Mouse (Mus musculus): Measurements from ENCODE around the gene Podxl2. TPM values are rescaled to one million over a fixed set of nuclear protein-coding genes. Genes with fewer than 3 reads are reported as not detected.

The Podxl2 gene
- polyA plus RNA-seq, 1 experiment from 2014 or later, result 525 TPM

GRCm38 (mm10) chr6:88803957-88804695 is 70.7 kb downstream of the Podxl2 start:
- Histone ChIP-seq H3K4me2 (replicated peaks) (no peak overlapping the region), H3K4me1 (replicated peaks; ENCODE audit: control insufficient read depth, insufficient read depth, low read length) (no peaks in the 10 kb centered on the region), H3K4me3 (replicated peaks; ENCODE audit: low read length) (no peak overlapping the region), H3K9me3 (ENCODE audit: control insufficient read depth, low read length) (no peaks in the 10 kb centered on the region), H3K36me3 (replicated peaks; ENCODE audit: control insufficient read depth, insufficient read depth) (no peaks in the 10 kb centered on the region), H3K27ac (no peak overlapping the region), H3K27me3 (ENCODE audit: control insufficient read depth, insufficient read depth, low read length) (no peaks in the 10 kb centered on the region), H3K9ac (no peak overlapping the region)
- ATAC-seq (ENCODE audit: low FRiP score) (no peak), DNase-seq (ENCODE audit: low spot score) (no peak)
- 92% methylated on average over 4 of the region's 4 CpGs for WGBS

GRCm38 (mm10) chr6:88803051-88803450 is 71.8 kb downstream of the Podxl2 start:
- no peak for ATAC-seq (ENCODE audit: low FRiP score)
- H3K9me3 ChIP-seq (ENCODE audit: control insufficient read depth, low read length), result no peaks in the 10 kb centered on the region
- no peak overlapping the region for H3K9ac ChIP-seq
- no peak overlapping the region for H3K27ac ChIP-seq
- H3K4me1 ChIP-seq (replicated peaks; ENCODE audit: control insufficient read depth, insufficient read depth, low read length), result no peaks in the 10 kb centered on the region
- no peaks in the 10 kb centered on the region for H3K36me3 ChIP-seq (replicated peaks; ENCODE audit: control insufficient read depth, insufficient read depth)
- DNase-seq (ENCODE audit: low spot score), result no peak
- H3K4me3 ChIP-seq (replicated peaks; ENCODE audit: low read length), result no peak overlapping the region
- H3K27me3 ChIP-seq (ENCODE audit: control insufficient read depth, insufficient read depth, low read length), result no peaks in the 10 kb centered on the region
- 91% methylated on average over 7 of the region's 7 CpGs for WGBS
- H3K4me2 ChIP-seq (replicated peaks), result no peak overlapping the region

- H3K4me3 ChIP-seq (replicated peaks; ENCODE audit: low read length), result no peak overlapping the region
- H3K4me2 ChIP-seq (replicated peaks), result no peak overlapping the region
- H3K27ac ChIP-seq, result no peak overlapping the region
- H3K9me3 ChIP-seq (ENCODE audit: control insufficient read depth, low read length), result no peaks in the 10 kb centered on the region
- no peaks in the 10 kb centered on the region for H3K27me3 ChIP-seq (ENCODE audit: control insufficient read depth, insufficient read depth, low read length)
- H3K9ac ChIP-seq, result no peak overlapping the region
- no peaks in the 10 kb centered on the region for H3K36me3 ChIP-seq (replicated peaks; ENCODE audit: control insufficient read depth, insufficient read depth)
- DNase-seq (ENCODE audit: low spot score), result no peak
- no peak for ATAC-seq (ENCODE audit: low FRiP score)
- WGBS, result 59% methylated on average over 3 of the region's 3 CpGs
- H3K4me1 ChIP-seq (replicated peaks; ENCODE audit: control insufficient read depth, insufficient read depth, low read length), result no peaks in the 10 kb centered on the region
These were observed 74.1 kb downstream of the Podxl2 start for GRCm38 (mm10) chr6:88800735-88801134.

- no peak for DNase-seq (ENCODE audit: low spot score)
- ATAC-seq (ENCODE audit: low FRiP score), result no peak
- 85% methylated on average over 7 of the region's 7 CpGs for WGBS
- no peak overlapping the region for H3K4me3 ChIP-seq (replicated peaks; ENCODE audit: low read length)
- H3K27ac ChIP-seq, result no peak overlapping the region
- no peaks in the 10 kb centered on the region for H3K4me1 ChIP-seq (replicated peaks; ENCODE audit: control insufficient read depth, insufficient read depth, low read length)
- H3K27me3 ChIP-seq (ENCODE audit: control insufficient read depth, insufficient read depth, low read length), result no peaks in the 10 kb centered on the region
- H3K4me2 ChIP-seq (replicated peaks), result no peak overlapping the region
- no peak overlapping the region for H3K9ac ChIP-seq
- no peaks in the 10 kb centered on the region for H3K9me3 ChIP-seq (ENCODE audit: control insufficient read depth, low read length)
- H3K36me3 ChIP-seq (replicated peaks; ENCODE audit: control insufficient read depth, insufficient read depth), result no peaks in the 10 kb centered on the region
These were observed 74.7 kb downstream of the Podxl2 start for GRCm38 (mm10) chr6:88800191-88800590.

- ATAC-seq (ENCODE audit: low FRiP score) (no peak), DNase-seq (ENCODE audit: low spot score) (no peak)
- H3K9me3 ChIP-seq (ENCODE audit: control insufficient read depth, low read length), result no peaks in the 10 kb centered on the region
- no peak overlapping the region for H3K27ac ChIP-seq
- H3K27me3 ChIP-seq (ENCODE audit: control insufficient read depth, insufficient read depth, low read length), result no peaks in the 10 kb centered on the region
- H3K4me2 ChIP-seq (replicated peaks), result no peak overlapping the region
- WGBS, result 60% methylated on average over 14 of the region's 14 CpGs
- H3K4me3 ChIP-seq (replicated peaks; ENCODE audit: low read length), result no peak overlapping the region
- no peaks in the 10 kb centered on the region for H3K36me3 ChIP-seq (replicated peaks; ENCODE audit: control insufficient read depth, insufficient read depth)
- no peak overlapping the region for H3K9ac ChIP-seq
- H3K4me1 ChIP-seq (replicated peaks; ENCODE audit: control insufficient read depth, insufficient read depth, low read length), result peaks cover 27% of the 10 kb centered on the region
These were observed 80.3 kb downstream of the Podxl2 start for GRCm38 (mm10) chr6:88794561-88794971.

- H3K4me2 ChIP-seq (replicated peaks), result no peak overlapping the region
- H3K27ac ChIP-seq, result no peak overlapping the region
- H3K9me3 ChIP-seq (ENCODE audit: control insufficient read depth, low read length), result no peaks in the 10 kb centered on the region
- H3K4me1 ChIP-seq (replicated peaks; ENCODE audit: control insufficient read depth, insufficient read depth, low read length), result peaks cover 27% of the 10 kb centered on the region
- WGBS, result 66% methylated on average over 13 of the region's 13 CpGs
- no peaks in the 10 kb centered on the region for H3K27me3 ChIP-seq (ENCODE audit: control insufficient read depth, insufficient read depth, low read length)
- no peaks in the 10 kb centered on the region for H3K36me3 ChIP-seq (replicated peaks; ENCODE audit: control insufficient read depth, insufficient read depth)
- no peak for ATAC-seq (ENCODE audit: low FRiP score)
- no peak overlapping the region for H3K4me3 ChIP-seq (replicated peaks; ENCODE audit: low read length)
- no peak for DNase-seq (ENCODE audit: low spot score)
- H3K9ac ChIP-seq, result no peak overlapping the region
These were observed 81.0 kb downstream of the Podxl2 start for GRCm38 (mm10) chr6:88793872-88794271.

- H3K36me3 ChIP-seq (replicated peaks; ENCODE audit: control insufficient read depth, insufficient read depth), result no peaks in the 10 kb centered on the region
- no peak overlapping the region for H3K4me2 ChIP-seq (replicated peaks)
- DNase-seq (ENCODE audit: low spot score), result no peak
- 29% methylated on average over 2 of the region's 2 CpGs for WGBS
- ATAC-seq (ENCODE audit: low FRiP score), result no peak
- H3K27ac ChIP-seq, result no peak overlapping the region
- H3K4me3 ChIP-seq (replicated peaks; ENCODE audit: low read length), result no peak overlapping the region
- H3K9ac ChIP-seq, result no peak overlapping the region
- no peaks in the 10 kb centered on the region for H3K27me3 ChIP-seq (ENCODE audit: control insufficient read depth, insufficient read depth, low read length)
- H3K4me1 ChIP-seq (replicated peaks; ENCODE audit: control insufficient read depth, insufficient read depth, low read length), result peaks cover 31% of the 10 kb centered on the region
- no peaks in the 10 kb centered on the region for H3K9me3 ChIP-seq (ENCODE audit: control insufficient read depth, low read length)
These were observed 81.6 kb downstream of the Podxl2 start for GRCm38 (mm10) chr6:88793243-88793642.

Other genes starting within 250 kb of the Podxl2 start
- gene Kbtbd12, start 237.1 kb downstream of the Podxl2 start, polyA plus RNA-seq (2014; fragmentation: Nextera tagmentation; extraction: Ambion mirVana), result 0.62 TPM in 1 of 2 replicates, not detected in the other
- 51.1 and 51.3 TPM in 2 replicates for gene Mgll, start 150.6 kb downstream of the Podxl2 start, polyA plus RNA-seq (2014; fragmentation: Nextera tagmentation; extraction: Ambion mirVana)
- gene Abtb1, start 33.1 kb downstream of the Podxl2 start, polyA plus RNA-seq (2014; fragmentation: Nextera tagmentation; extraction: Ambion mirVana), result 28.1 and 33.8 TPM in 2 replicates
- 27.0 and 30.2 TPM in 2 replicates for gene Mcm2, start 23.7 kb upstream of the Podxl2 start, polyA plus RNA-seq (2014; fragmentation: Nextera tagmentation; extraction: Ambion mirVana)
- gene Tpra1, start 27.2 kb upstream of the Podxl2 start, polyA plus RNA-seq (2014; fragmentation: Nextera tagmentation; extraction: Ambion mirVana), result 45.8 and 48.5 TPM in 2 replicates

All from hindbrain, embryonic 14.5 days (tissue).